Mouse (Mus musculus) heart, embryonic 11.5 days (tissue): Measurements from ENCODE around the gene Gnl1. TPM values are rescaled to one million over a fixed set of nuclear protein-coding genes. Genes with fewer than 3 reads are reported as not detected.

Source experiments
- ATAC-seq: fragments of 200-750 bp; cut with Nextera tagmentation; replicated peaks from 2 replicates; pipeline ENCODE4 v1.8.0; 2017; ENCODE audit warnings: moderate library complexity; ENCODE audit not compliant: insufficient number of reproducible peaks, low FRiP score, low TSS enrichment
- H3K27ac ChIP-seq: fragments of 300-500 bp; sonication (generic); 2 replicates; pipeline ENCODE4 v1.5.1; 2014; ENCODE audit warnings: mild to moderate bottlenecking, low read depth, low read length
- H3K27me3 ChIP-seq: fragments of 300-500 bp; sonication (generic); 2 replicates; pipeline ENCODE4 v1.6.1; 2014; ENCODE audit warnings: mild to moderate bottlenecking, low read length, mixed read lengths; ENCODE audit not compliant: control insufficient read depth, insufficient read depth
- H3K36me3 ChIP-seq: fragments of 300-500 bp; sonication (generic); 2 replicates; pipeline ENCODE4 v1.6.1; 2014; ENCODE audit warnings: mild to moderate bottlenecking, low read length, moderate library complexity, mixed read lengths; ENCODE audit not compliant: control insufficient read depth, insufficient read depth
- H3K4me1 ChIP-seq: fragments of 300-500 bp; sonication (generic); 2 replicates; pipeline ENCODE4 v1.6.1; 2014; ENCODE audit warnings: low read length; ENCODE audit not compliant: control insufficient read depth, insufficient read depth
- H3K4me2 ChIP-seq: fragments of 300-500 bp; sonication (generic); 2 replicates; pipeline ENCODE4 v1.6.1; 2014; ENCODE audit warnings: mild to moderate bottlenecking, moderate library complexity
- H3K4me3 ChIP-seq: fragments of 300-500 bp; sonication (generic); 2 replicates; pipeline ENCODE4 v1.5.1; 2014; ENCODE audit warnings: low read depth, low read length
- H3K9ac ChIP-seq: fragments of 300-500 bp; sonication (generic); 2 replicates; pipeline ENCODE4 v1.6.1; 2014; ENCODE audit warnings: mild to moderate bottlenecking, low read depth, low read length, moderate library complexity
- H3K9me3 ChIP-seq: fragments of 300-500 bp; sonication (generic); replicated peaks from 2 replicates; pipeline ENCODE4 v1.6.1; 2016; ENCODE audit warnings: low read length; ENCODE audit not compliant: control insufficient read depth
- WGBS: fragments of 180-500 bp; shearing (Covaris S2); extraction: QIAGEN DNeasy Blood & Tissue Kit; methylation state at CpG from one replicate; pipeline ENCODE4 v1.1.7; 2014; ENCODE audit not compliant: insufficient replicate concordance; 5-methylcytosine and 5-hydroxymethylcytosine counted together
- polyA plus RNA-seq: library from polyadenylated mRNA; unstranded; fragments of >200 nt; fragmentation: Nextera tagmentation; extraction: Ambion mirVana; gene quantifications from 2 replicates; pipeline ENCODE4 v1.2.1, GENCODE M21; 2014

Gnl1 gene
- polyA plus RNA-seq, 1 experiment from 2014 or later = 29.1 TPM

DNA sequence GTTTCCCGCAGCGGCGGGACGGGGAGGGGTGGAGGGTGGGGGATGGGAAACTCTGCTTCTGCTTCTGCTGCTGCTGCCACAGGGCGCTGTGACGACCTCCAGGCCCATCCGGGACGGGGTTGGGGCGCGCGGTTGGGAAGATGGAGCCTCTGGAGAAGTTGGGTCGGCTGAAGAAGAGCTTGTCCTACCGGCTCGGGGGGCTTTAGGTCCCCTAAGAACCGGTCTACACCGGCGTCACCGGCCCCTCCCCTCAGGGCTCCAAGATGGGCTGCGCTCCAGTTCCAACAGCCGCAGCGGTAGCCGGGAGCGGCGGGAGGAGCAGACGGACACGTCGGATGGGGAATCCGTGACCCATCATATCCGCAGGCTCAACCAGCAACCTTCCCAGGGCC lies 708 bp downstream of the Gnl1 start:
- H3K9ac ChIP-seq = peak overlapping the region; percentile 89
- H3K4me1 ChIP-seq = peaks cover 13% of the 10 kb centered on the region
- WGBS = under 1% methylated on average over 29 of the region's 29 CpGs
- H3K4me3 ChIP-seq = peak overlapping the region; percentile 90
- H3K9me3 ChIP-seq = no peaks in the 10 kb centered on the region
- H3K27ac ChIP-seq = peak overlapping the region; percentile 96
- H3K4me2 ChIP-seq = peak overlapping the region; percentile 94
- peaks cover 9% of the 10 kb centered on the region; the same call in 1 of the 2 replicates for H3K36me3 ChIP-seq
- H3K27me3 ChIP-seq = no peaks in the 10 kb centered on the region
- ATAC-seq = peak; percentile 14

DNA sequence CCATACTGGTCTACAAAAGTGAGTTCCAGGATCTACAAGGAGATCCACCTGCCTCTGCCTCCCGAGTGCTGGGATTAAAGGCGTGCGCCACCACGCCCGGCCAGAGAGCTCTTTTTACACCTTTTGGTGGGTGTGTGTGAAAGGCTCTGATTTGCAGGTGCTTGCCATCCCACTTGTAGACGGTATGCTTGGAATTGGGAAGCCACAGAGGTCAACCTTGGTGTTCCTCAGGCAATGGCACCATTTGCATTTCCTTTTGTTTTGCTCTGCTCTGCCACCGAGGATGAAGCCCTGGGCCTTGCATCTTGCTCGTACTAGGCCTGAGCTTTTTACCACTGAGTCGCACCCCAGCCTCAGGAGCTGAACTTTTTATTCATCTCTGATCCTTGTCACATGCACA lies 2.1 kb downstream of the Gnl1 start:
- Histone ChIP-seq H3K9ac (no peak overlapping the region), H3K4me1 (peaks cover 13% of the 10 kb centered on the region), H3K36me3 (peaks cover 9% of the 10 kb centered on the region; the same call in 1 of the 2 replicates), H3K27me3 (no peaks in the 10 kb centered on the region), H3K4me2 (no peak overlapping the region), H3K9me3 (no peaks in the 10 kb centered on the region), H3K27ac (no peak overlapping the region), H3K4me3 (no peak overlapping the region)
- ATAC-seq = no peak
- 85% methylated on average over 9 of the region's 9 CpGs for WGBS

DNA sequence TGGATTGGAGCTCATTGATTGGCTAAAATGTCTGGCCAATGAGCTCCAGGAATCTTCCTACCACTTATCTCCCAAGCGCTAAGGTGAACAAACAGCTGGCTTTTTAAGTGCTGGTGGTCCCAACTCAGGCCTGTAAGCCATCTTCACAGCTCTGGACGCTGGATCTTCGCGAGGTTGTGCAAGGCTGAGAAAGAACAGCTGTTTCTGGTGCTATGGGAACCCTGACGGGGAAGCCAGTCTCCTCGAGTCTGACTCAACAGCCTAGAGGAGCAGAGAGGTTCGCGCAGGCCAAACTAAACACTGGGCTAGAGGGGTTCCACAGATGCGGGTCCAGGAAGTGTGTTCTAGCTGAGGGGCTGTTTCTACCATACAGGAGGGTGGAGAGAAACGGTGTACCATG lies 12.1 kb downstream of the Gnl1 start:
- 34% methylated on average over 10 of the region's 10 CpGs for WGBS
- H3K4me2 ChIP-seq = no peak overlapping the region

DNA sequence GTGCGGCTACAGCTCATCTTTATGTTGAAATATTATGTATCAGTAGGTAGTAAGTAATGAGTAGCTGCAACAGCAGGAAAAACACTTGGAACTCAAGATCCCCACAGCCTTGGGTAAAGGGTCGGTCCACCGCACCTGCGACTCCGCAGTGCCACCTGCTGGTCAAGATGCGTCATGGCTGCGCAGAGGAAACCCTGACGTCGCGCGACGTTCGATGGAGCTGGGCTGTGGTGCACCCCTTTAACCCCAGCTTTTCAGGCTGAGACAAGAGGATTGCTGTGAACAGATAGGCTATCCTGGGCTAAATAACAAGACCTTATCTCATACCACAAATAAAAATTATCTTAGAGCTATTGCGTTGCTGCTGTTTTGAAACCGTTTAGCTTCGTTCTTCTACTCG lies 14.0 kb downstream of the Gnl1 start:
- H3K9me3 ChIP-seq = no peaks in the 10 kb centered on the region

More for the DNA sequence above, 12.1 kb downstream of the Gnl1 start:
- Histone ChIP-seq H3K36me3 (0 out of 2 replicates have a peak, but pooled peaks cover 12% of the 10 kb centered on the region), H3K9ac (peak overlapping the region; percentile 6; the same call in 1 of the 2 replicates), H3K27ac (no peak overlapping the region), H3K4me3 (no peak overlapping the region), H3K9me3 (no peaks in the 10 kb centered on the region), H3K27me3 (no peaks in the 10 kb centered on the region), H3K4me1 (peaks cover 3% of the 10 kb centered on the region; the same call in 1 of the 2 replicates)
- ATAC-seq = no peak

DNA sequence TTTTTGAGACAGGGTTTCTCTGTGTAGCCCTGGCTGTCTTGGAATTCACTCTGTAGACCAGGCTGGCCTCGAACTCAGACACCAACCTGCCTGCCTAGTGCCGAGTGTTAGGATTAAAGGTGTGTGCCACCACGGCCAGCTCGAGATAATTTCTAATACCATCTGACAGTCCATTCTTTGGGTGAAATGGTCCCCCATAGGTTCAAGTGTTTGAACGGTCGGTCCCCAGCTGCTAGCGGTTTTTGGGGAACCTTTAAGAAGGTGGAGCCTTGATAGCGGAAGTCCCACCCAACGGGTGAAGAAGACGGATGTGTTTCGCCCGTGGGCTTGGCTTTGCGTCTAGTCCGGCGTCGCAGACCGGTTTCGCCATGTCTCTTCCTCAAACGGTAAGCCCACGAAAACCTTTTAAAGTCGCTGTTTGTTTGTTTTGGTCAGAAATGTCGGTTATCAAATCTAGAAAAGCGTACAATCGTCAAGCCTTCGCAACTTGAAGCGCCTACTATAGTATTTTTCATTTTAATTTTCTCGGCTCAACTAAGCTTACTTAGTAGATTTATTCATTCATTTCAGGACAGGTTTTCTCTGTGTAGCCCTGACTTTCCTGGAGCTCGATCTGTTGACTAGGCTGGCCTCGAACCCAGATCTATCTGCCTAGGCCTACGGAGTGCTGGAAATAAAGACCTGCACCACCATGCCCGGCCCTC lies 14.7 kb downstream of the Gnl1 start:
- peak; percentile 59; the same call in 1 of the 2 replicates for ATAC-seq
- Histone ChIP-seq H3K4me1 (peaks cover 3% of the 10 kb centered on the region; the same call in 1 of the 2 replicates), H3K4me2 (peak overlapping the region; percentile 75), H3K36me3 (no peaks in the 10 kb centered on the region), H3K27me3 (no peaks in the 10 kb centered on the region), H3K4me3 (peak overlapping the region; percentile 68), H3K9me3 (no peaks in the 10 kb centered on the region), H3K9ac (peak overlapping the region; percentile 73), H3K27ac (peak overlapping the region; percentile 22; the same call in 1 of the 2 replicates)
- 3% methylated on average over 31 of the region's 31 CpGs for WGBS

More for the DNA sequence above, 14.0 kb downstream of the Gnl1 start:
- Histone ChIP-seq H3K4me1 (peaks cover 3% of the 10 kb centered on the region; the same call in 1 of the 2 replicates), H3K4me3 (peak overlapping the region; percentile 68), H3K4me2 (peak overlapping the region; percentile 75), H3K9ac (no peak overlapping the region), H3K27ac (no peak overlapping the region), H3K36me3 (0 out of 2 replicates have a peak, but pooled peaks cover 2% of the 10 kb centered on the region), H3K27me3 (no peaks in the 10 kb centered on the region)
- peak; percentile 56 for ATAC-seq
- WGBS = 7% methylated on average over 17 of the region's 17 CpGs

DNA sequence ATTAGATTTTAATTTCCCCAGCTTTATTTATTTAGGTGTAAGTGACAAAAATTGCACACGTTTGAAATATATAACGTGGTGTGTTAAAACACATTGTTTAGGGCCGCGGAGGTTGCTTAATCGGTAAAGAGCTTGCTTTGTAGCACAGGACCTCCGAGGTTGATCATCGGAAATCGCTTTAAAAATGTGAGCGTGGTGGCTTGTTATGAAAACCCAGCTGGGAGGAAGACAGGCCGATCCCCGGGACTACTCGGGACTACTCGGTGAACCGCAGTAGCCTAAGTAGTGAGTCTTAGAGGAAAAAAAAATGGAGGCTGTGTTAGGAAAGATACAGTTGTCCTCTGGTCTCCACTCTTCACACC lies 15.2 kb downstream of the Gnl1 start:
- Histone ChIP-seq H3K9ac (peak overlapping the region; percentile 73), H3K4me1 (peaks cover 3% of the 10 kb centered on the region; the same call in 1 of the 2 replicates)
- WGBS = 1% methylated on average over 14 of the region's 14 CpGs

DNA sequence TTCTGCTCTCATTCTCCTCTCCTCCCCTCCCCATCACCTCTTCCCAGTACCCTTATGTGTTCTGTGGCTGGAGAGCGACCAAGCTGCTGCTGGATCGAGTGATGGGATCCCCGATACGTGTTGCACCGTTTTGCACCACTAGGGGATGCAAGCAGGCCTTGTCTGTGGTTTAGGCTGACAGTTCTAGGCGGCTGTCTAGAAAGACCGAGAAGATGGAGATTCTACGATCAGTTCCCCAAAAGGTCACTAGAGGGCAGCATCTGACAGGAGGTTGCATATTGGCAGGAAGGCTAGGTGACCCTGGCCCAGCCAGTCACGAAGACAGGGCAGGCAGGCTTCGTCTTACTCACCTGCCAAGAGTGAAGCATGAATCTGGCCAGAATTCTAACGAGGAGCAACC lies 17.3 kb downstream of the Gnl1 start:
- no peaks in the 10 kb centered on the region for H3K9me3 ChIP-seq
- peak; percentile 44; the same call in 1 of the 2 replicates for ATAC-seq
- H3K4me2 ChIP-seq = no peak overlapping the region

More for the DNA sequence above, 15.2 kb downstream of the Gnl1 start:
- Histone ChIP-seq H3K27me3 (no peaks in the 10 kb centered on the region), H3K4me2 (peak overlapping the region; percentile 75), H3K4me3 (peak overlapping the region; percentile 68), H3K27ac (no peak overlapping the region), H3K36me3 (no peaks in the 10 kb centered on the region), H3K9me3 (no peaks in the 10 kb centered on the region)
- ATAC-seq = no peak

DNA sequence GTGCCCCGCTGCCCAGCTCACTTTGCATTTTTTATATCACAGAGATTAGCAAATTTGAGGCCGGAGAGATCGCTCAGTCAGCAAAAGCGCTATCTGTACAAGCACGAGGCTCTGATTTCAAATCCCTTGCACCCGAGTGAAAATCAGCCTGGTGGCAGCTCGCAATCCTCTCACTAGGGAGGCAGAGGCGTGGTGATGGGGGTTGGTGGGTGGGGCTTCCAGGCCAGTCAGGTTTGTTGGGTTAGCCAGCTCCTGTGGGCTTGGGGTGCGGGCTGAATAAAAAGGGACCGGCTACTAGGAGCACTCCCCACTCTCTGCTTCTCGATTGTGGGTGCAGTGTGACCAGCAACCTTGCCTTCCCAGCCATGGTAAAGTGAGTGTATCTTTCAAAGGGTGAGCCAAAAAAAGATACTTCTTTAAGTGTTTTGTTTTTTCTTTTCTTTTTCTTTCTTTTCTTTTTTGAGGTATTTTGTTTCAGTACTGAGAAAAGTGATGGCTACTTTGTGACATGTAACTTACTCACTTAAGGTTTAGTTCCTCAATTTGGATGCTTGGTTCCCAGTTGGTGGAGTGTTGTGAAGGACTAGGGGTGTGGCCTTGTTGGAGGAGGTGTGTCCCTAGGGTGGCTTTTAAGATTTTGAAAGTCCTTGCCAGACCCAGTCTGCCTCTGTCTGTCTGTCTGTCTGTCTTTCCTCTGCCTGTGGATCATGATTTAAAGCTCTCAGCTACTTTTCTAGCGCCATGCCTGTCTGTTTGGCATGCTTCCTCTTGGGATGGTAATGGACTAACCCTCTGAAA lies 18.3 kb downstream of the Gnl1 start:
- H3K27ac ChIP-seq = no peak overlapping the region
- 66% methylated on average over 12 of the region's 12 CpGs for WGBS
- H3K36me3 ChIP-seq = no peaks in the 10 kb centered on the region
- no peak overlapping the region for H3K9ac ChIP-seq
- no peak for ATAC-seq
- H3K4me2 ChIP-seq = peak overlapping the region; percentile 41
- H3K4me1 ChIP-seq = peaks cover 3% of the 10 kb centered on the region; the same call in 1 of the 2 replicates
- H3K9me3 ChIP-seq = no peaks in the 10 kb centered on the region
- H3K4me3 ChIP-seq = 0 out of 2 replicates have a peak overlapping the region, but pooled peaks have one; percentile 8
- H3K27me3 ChIP-seq = no peaks in the 10 kb centered on the region

More for the DNA sequence above, 17.3 kb downstream of the Gnl1 start:
- no peaks in the 10 kb centered on the region for H3K36me3 ChIP-seq
- H3K4me3 ChIP-seq = no peak overlapping the region
- peaks cover 3% of the 10 kb centered on the region; the same call in 1 of the 2 replicates for H3K4me1 ChIP-seq
- H3K27ac ChIP-seq = no peak overlapping the region
- no peak overlapping the region for H3K9ac ChIP-seq
- no peaks in the 10 kb centered on the region for H3K27me3 ChIP-seq
- WGBS = 6% methylated on average over 11 of the region's 11 CpGs
